Mouse (Mus musculus) liver, embryonic 13.5 days (tissue): ENCODE data around the gene Primpol. TPM values are rescaled to one million over a fixed set of nuclear protein-coding genes. Genes with fewer than 3 reads are reported as not detected.

Experiments
- ATAC-seq: fragments of 200-750 bp; cut with Nextera tagmentation; 2 replicates; pipeline ENCODE4 v1.8.0; 2017; ENCODE audit warnings: low read depth, mild to moderate bottlenecking, moderate number of reproducible peaks, moderate library complexity
- DNase-seq: peaks from one replicate; pipeline ENCODE4 v3.0.0; 2022
- H3K27ac ChIP-seq: fragments of 300-500 bp; sonication (generic); 2 replicates; pipeline ENCODE4 v1.5.1; 2015; ENCODE audit warnings: moderate library complexity, mild to moderate bottlenecking, inconsistent platforms
- H3K27me3 ChIP-seq: fragments of 300-500 bp; sonication (generic); 2 replicates; pipeline ENCODE4 v1.6.1; 2015; ENCODE audit warnings: mild to moderate bottlenecking, inconsistent platforms
- H3K36me3 ChIP-seq: fragments of 300-500 bp; sonication (generic); 2 replicates; pipeline ENCODE4 v1.6.1; 2015; ENCODE audit warnings: mild to moderate bottlenecking, inconsistent platforms
- H3K4me1 ChIP-seq: fragments of 300-500 bp; sonication (generic); replicated peaks from 2 replicates; pipeline ENCODE4 v1.6.1; 2015; ENCODE audit warnings: inconsistent platforms
- H3K4me2 ChIP-seq: fragments of 300-500 bp; sonication (generic); 2 replicates; pipeline ENCODE4 v1.6.1; 2015; ENCODE audit warnings: inconsistent platforms, mild to moderate bottlenecking, moderate library complexity
- H3K4me3 ChIP-seq: fragments of 300-500 bp; sonication (generic); replicated peaks from 2 replicates; pipeline ENCODE4 v1.5.1; 2015; ENCODE audit warnings: mild to moderate bottlenecking, inconsistent platforms
- H3K9ac ChIP-seq: fragments of 300-500 bp; sonication (generic); 2 replicates; pipeline ENCODE4 v1.6.1; 2015; ENCODE audit warnings: mild to moderate bottlenecking, inconsistent platforms
- H3K9me3 ChIP-seq: fragments of 300-500 bp; sonication (generic); replicated peaks from 2 replicates; pipeline ENCODE4 v1.6.1; 2016; ENCODE audit warnings: inconsistent platforms
- WGBS: fragments of 180-500 bp; shearing (Covaris S2); methylation state at CpG from one replicate; pipeline ENCODE4 v1.1.7; 2015; ENCODE audit not compliant: insufficient replicate concordance; 5-methylcytosine and 5-hydroxymethylcytosine counted together
- polyA plus RNA-seq: library from polyadenylated mRNA; unstranded; fragments of >200 nt; fragmentation: Nextera tagmentation; extraction: Ambion mirVana; gene quantifications from 2 replicates; pipeline ENCODE4 v1.2.1, GENCODE M21; 2015

Primpol gene
- polyA plus RNA-seq, 1 experiment from 2014 or later: 9.9 TPM

- ATAC-seq (peak; percentile 79), DNase-seq (no peak)
- Histone ChIP-seq H3K27ac (no peak overlapping the region), H3K9me3 (no peaks in the 10 kb centered on the region), H3K9ac (no peak overlapping the region), H3K4me2 (no peak overlapping the region), H3K4me3 (no peak overlapping the region), H3K27me3 (no peaks in the 10 kb centered on the region), H3K36me3 (peaks cover 84% of the 10 kb centered on the region), H3K4me1 (no peaks in the 10 kb centered on the region)
- WGBS: 75% methylated on average over 4 of the region's 4 CpGs
Measured at GRCm38 (mm10) chr8:46529508-46529907, 87.5 kb downstream of the Primpol start.

DNA sequence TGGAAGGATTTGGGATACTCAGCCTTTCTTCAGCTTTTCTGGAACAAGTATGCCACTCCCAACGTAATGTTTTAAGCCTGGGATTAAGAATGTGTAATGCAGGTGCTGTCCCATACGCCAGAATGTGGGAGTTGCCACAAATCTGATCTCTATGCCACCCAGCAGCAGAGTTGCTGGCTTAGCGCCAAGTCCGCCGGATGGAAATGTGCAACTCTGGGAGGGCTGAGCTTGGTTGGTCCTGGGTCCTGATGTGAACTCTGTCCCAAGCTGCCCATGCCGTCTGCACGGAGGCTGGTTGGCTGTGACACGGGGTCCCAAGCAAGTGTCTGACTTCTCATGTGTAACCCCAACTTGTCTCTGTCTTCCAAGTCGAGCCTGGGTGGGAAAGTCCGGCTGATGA lies 90.2 kb downstream of the Primpol start:
- Histone ChIP-seq H3K4me1 (0 out of 2 replicates have a peak, but pooled peaks cover 5% of the 10 kb centered on the region), H3K27me3 (no peaks in the 10 kb centered on the region), H3K4me2 (no peak overlapping the region), H3K4me3 (no peak overlapping the region), H3K9me3 (no peaks in the 10 kb centered on the region), H3K27ac (no peak overlapping the region), H3K9ac (no peak overlapping the region), H3K36me3 (peaks cover 77% of the 10 kb centered on the region)
- no peak for ATAC-seq
- WGBS: 83% methylated on average over 10 of the region's 10 CpGs
- DNase-seq: no peak

- no peaks in the 10 kb centered on the region for H3K9me3 ChIP-seq
- H3K27me3 ChIP-seq: no peaks in the 10 kb centered on the region
- DNase-seq (no peak), ATAC-seq (no peak)
- no peak overlapping the region for H3K27ac ChIP-seq
- 71% methylated on average over 8 of the region's 8 CpGs for WGBS
- 0 out of 2 replicates have a peak, but pooled peaks cover 5% of the 10 kb centered on the region for H3K4me1 ChIP-seq
- H3K36me3 ChIP-seq: peaks cover 76% of the 10 kb centered on the region
- H3K4me3 ChIP-seq: no peak overlapping the region
- no peak overlapping the region for H3K4me2 ChIP-seq
- no peak overlapping the region for H3K9ac ChIP-seq
Measured at GRCm38 (mm10) chr8:46526098-46526497, 90.9 kb downstream of the Primpol start.

Other genes with a start within 250 kb of the Primpol start
- 41.6 and 52.0 TPM in 2 replicates for gene Acsl1, start 146.2 kb downstream of the Primpol start, polyA plus RNA-seq
- gene Cenpu, start 65.2 kb downstream of the Primpol start, polyA plus RNA-seq: 21.6 and 25.9 TPM in 2 replicates
- gene Casp3, start 79 bp upstream of the Primpol start, polyA plus RNA-seq: 78.4 and 101 TPM in 2 replicates
- 11.1 and 15.9 TPM in 2 replicates for gene Irf2, start 122.5 kb upstream of the Primpol start, polyA plus RNA-seq